Mouse (Mus musculus): ENCODE results near the gene 1700012A03Rik.

- TF ChIP-seq CTCF (IDR thresholded peaks at IDR 0.05; ENCODE audit: extremely low read depth, insufficient read length, insufficient replicate concordance, low read depth, low read length) (no peak), POLR2A (IDR thresholded peaks at IDR 0.05; ENCODE audit: low read depth, low read length) (no peak)
These were observed 22.1 kb downstream of the 1700012A03Rik start for GRCm38 (mm10) chr6:32072161-32072560.
